Mouse (Mus musculus) C2C12 (cell line): ENCODE results near the gene Tmem26.

Source experiments
- CTCF ChIP-seq: IDR thresholded peaks from one replicate; pipeline ENCODE4 v1.5.1; 2011; ENCODE audit not compliant: control insufficient read depth, insufficient read depth, insufficient read length
- MAX ChIP-seq: IDR thresholded peaks from one replicate; pipeline ENCODE4 v1.6.1; 2011; ENCODE audit warnings: mild to moderate bottlenecking, control low read depth
- MYOG ChIP-seq: IDR thresholded peaks from one replicate; pipeline ENCODE4 v1.6.1; 2011; ENCODE audit not compliant: control insufficient read depth, insufficient read length; ENCODE audit errors: extremely low read depth

GRCm38 (mm10) chr10:68727464-68727863, 4.0 kb downstream of the Tmem26 start:
- TF ChIP-seq CTCF (no peak), MAX (no peak), MYOG (no peak)
